Mouse (Mus musculus): ENCODE measurements around the gene Yipf3. TPM values are rescaled to one million over a fixed set of nuclear protein-coding genes. Genes with fewer than 3 reads are reported as not detected.
A peak's percentile ranks its signal among the peaks of the same experiment; 100 is the strongest.

The Yipf3 gene
- polyA plus RNA-seq, 1 experiment from 2014 or later, result 58.9 TPM

DNA sequence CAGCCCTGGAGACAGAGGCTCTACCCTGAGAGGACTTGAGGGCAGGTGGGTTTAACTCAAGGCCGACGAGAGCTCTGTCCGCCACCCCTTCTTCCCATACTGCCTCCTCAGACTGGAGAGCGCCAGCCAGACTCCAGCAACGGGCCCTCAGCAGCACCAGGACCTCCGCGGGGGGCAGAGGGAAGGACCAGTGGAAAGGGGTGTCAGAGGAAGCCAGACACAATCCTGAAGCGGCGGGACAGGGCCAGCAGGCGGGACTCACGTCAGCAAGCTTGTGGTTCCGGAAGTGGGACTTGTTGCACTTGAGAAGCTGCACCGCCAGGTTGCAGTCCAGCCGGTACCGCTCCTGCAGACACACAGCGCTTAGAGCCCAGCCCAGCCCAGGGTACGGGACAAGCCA lies 11.8 kb downstream of the Yipf3 start:
- Histone ChIP-seq H3K4me2 (no peak overlapping the region), H3K4me3 (replicated peaks) (no peak overlapping the region), H3K27me3 (peaks cover 16% of the 10 kb centered on the region), H3K9ac (no peak overlapping the region), H3K9me3 (no peaks in the 10 kb centered on the region), H3K36me3 (replicated peaks) (peaks cover 83% of the 10 kb centered on the region), H3K4me1 (peaks cover 7% of the 10 kb centered on the region), H3K27ac (no peak overlapping the region)
- ATAC-seq (ENCODE audit: low FRiP score), result no peak
- 88% methylated on average over 17 of the region's 17 CpGs for WGBS

GRCm38 (mm10) chr17:46262201-46262694 lies 14.4 kb downstream of the Yipf3 start:
- Histone ChIP-seq H3K4me1 (no peaks in the 10 kb centered on the region), H3K9me3 (no peaks in the 10 kb centered on the region), H3K4me2 (no peak overlapping the region), H3K36me3 (replicated peaks) (peaks cover 90% of the 10 kb centered on the region), H3K27ac (no peak overlapping the region), H3K27me3 (no peaks in the 10 kb centered on the region), H3K9ac (no peak overlapping the region), H3K4me3 (replicated peaks) (no peak overlapping the region)
- WGBS, result 86% methylated on average over 5 of the region's 5 CpGs
- no peak for ATAC-seq (ENCODE audit: low FRiP score)

- 89% methylated on average over 12 of the region's 12 CpGs for WGBS
- 0 out of 2 replicates have a peak, but pooled peaks have one; percentile 7 for ATAC-seq (ENCODE audit: low FRiP score)
- Histone ChIP-seq H3K9ac (no peak overlapping the region), H3K4me1 (no peaks in the 10 kb centered on the region), H3K4me3 (replicated peaks) (no peak overlapping the region), H3K27me3 (no peaks in the 10 kb centered on the region), H3K9me3 (no peaks in the 10 kb centered on the region), H3K27ac (no peak overlapping the region), H3K4me2 (no peak overlapping the region), H3K36me3 (replicated peaks) (peaks cover 76% of the 10 kb centered on the region)
Measured at GRCm38 (mm10) chr17:46265502-46265901, 17.6 kb downstream of the Yipf3 start.

DNA sequence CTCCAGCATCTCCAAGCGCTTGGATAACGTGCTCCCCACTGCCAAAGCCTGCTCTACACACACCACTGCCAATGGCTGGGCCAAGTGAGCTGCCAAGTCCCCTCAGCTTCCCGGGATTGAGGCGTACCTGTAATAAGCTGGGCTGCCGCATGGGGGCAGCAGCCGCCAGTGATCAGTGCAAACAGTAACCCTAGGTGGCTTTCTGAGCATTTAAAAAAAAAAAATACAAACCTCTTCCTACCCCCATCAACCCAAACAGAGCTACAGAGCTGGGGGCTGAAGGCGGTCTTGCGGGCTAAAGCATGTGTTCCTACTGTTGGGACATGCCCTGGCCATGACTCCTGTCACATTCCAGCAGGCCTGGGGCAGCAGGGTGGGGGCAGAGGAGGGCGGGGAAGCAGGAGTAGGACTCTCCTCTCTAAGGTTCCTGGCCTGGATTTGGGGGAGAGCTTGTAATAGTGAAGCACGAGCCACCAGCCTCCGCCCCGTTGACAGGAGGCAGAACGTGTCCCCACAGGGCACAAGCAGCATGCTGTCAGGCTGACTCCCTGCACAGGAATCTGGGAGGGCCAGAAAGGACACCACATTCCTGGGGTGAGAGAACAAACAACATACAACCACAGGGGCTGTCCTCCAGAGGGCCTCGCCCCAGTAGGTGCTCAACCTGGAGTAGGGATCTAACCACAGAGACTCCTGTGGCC lies 18.2 kb downstream of the Yipf3 start:
- Histone ChIP-seq H3K4me2 (no peak overlapping the region), H3K4me3 (replicated peaks) (no peak overlapping the region), H3K9me3 (no peaks in the 10 kb centered on the region), H3K27ac (no peak overlapping the region), H3K4me1 (no peaks in the 10 kb centered on the region), H3K36me3 (replicated peaks) (peaks cover 76% of the 10 kb centered on the region), H3K27me3 (no peaks in the 10 kb centered on the region), H3K9ac (no peak overlapping the region)
- ATAC-seq (ENCODE audit: low FRiP score), result peak; percentile 57
- 33% methylated on average over 14 of the region's 14 CpGs for WGBS

DNA sequence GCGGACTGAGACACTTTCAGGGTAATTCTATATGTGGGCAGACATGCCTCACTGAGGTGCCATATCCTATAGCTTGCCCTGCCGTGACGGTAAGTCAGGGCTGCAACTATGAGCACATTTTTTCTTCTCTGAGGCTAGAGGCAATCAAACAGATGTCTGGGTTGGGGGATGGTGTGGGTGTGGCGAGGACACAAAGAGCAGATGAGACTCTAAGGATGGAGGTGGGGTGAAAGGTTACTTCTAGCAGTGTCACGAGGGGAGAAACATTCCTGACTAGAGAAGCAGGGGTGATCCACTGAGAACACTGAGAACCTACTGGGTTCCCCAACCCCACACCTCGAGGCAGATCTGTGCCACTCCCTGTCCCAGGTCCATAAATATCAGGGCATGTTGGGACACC lies 19.1 kb downstream of the Yipf3 start:
- Histone ChIP-seq H3K4me3 (replicated peaks) (no peak overlapping the region), H3K4me2 (no peak overlapping the region), H3K9ac (no peak overlapping the region; the same call in 1 of the 2 replicates), H3K36me3 (replicated peaks) (peaks cover 76% of the 10 kb centered on the region), H3K9me3 (no peaks in the 10 kb centered on the region), H3K4me1 (no peaks in the 10 kb centered on the region), H3K27me3 (no peaks in the 10 kb centered on the region), H3K27ac (no peak overlapping the region)
- ATAC-seq (ENCODE audit: low FRiP score), result no peak
- 81% methylated on average over 6 of the region's 6 CpGs for WGBS

- H3K4me3 ChIP-seq (replicated peaks), result no peak overlapping the region
- no peak overlapping the region for H3K9ac ChIP-seq
- H3K4me2 ChIP-seq, result no peak overlapping the region
- no peaks in the 10 kb centered on the region for H3K4me1 ChIP-seq
- H3K9me3 ChIP-seq, result no peaks in the 10 kb centered on the region
- H3K27me3 ChIP-seq, result no peaks in the 10 kb centered on the region
- 83% methylated on average over 7 of the region's 7 CpGs for WGBS
- H3K27ac ChIP-seq, result no peak overlapping the region
- H3K36me3 ChIP-seq (replicated peaks), result peaks cover 73% of the 10 kb centered on the region
- ATAC-seq (ENCODE audit: low FRiP score), result no peak
Measured at GRCm38 (mm10) chr17:46267511-46267910, 19.6 kb downstream of the Yipf3 start.

DNA sequence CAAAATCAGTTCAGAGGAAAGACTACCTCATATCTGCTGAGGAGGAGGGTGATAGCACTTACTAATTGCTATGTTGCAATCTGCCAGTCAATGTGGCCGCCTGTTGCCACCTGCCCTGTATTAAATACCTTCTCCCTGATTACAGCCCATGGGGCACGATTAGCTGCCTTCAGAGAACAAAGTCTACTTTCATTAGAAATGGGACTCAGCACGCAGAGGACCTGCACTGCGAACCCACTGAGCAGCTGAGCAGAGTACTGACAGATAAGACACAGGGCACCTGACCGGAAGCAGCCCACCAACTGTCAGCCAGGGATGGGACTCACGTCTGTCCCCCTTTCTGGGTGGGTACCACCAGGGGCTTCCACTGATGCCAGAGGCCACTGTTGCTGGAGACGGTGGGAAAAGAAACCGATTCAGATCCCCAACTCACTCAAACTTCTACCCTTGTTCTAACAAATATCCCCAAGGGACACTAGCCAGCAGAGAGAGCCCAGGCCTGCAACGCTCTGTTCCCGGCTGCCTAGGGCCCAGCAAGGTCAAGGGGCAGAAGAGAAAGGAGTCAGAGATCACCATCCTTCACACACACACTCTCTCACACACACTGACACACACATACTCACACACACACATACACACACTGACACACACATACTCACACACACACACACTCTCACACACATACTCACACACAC lies 20.3 kb downstream of the Yipf3 start:
- Histone ChIP-seq H3K4me2 (no peak overlapping the region), H3K4me3 (replicated peaks) (no peak overlapping the region), H3K9ac (no peak overlapping the region), H3K9me3 (no peaks in the 10 kb centered on the region), H3K36me3 (replicated peaks) (peaks cover 70% of the 10 kb centered on the region), H3K27me3 (no peaks in the 10 kb centered on the region), H3K27ac (0 out of 2 replicates have a peak overlapping the region, but pooled peaks have one; percentile 13), H3K4me1 (no peaks in the 10 kb centered on the region)
- 84% methylated on average over 10 of the region's 10 CpGs for WGBS
- ATAC-seq (ENCODE audit: low FRiP score), result no peak

DNA sequence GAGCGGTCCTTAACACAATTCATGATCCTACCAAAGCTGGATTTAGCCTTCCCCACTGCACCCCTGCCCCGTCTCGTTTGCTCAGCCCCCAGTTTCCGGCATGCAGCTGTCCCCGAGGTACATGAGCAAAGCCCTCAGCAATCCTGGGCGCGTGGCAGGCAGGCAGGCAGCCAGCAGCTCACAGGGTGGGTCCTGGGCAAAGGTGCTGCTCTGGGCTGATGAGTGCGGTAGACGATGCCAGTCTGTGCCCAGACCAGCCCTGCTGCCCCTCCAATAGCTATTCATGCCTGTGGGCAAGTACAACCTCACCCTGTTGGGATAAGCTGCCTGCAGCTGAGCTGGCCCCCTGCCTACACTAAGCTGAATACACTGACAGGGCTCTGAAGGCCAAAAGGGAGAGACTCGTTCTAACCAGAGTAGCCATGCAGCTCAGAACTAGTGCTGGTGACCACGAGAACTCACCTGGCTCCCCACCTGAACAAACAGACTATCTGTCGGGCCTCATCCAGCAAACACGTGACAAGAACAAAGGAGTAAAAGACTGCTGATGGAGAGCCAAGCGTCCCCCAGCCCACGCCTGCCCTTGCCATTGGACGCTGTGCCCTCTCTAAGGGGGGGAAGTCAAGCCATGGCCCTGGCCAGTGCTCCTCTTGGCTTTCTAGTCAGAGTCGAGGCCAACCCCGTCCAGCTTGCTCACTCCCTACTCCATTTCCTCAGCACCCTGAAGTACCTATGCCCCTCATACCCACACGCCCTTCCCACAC lies 22.1 kb downstream of the Yipf3 start:
- H3K4me2 ChIP-seq, result no peak overlapping the region
- H3K9ac ChIP-seq, result no peak overlapping the region
- no peak overlapping the region for H3K4me3 ChIP-seq (replicated peaks)
- WGBS, result 93% methylated on average over 19 of the region's 19 CpGs
- no peaks in the 10 kb centered on the region for H3K27me3 ChIP-seq
- H3K9me3 ChIP-seq, result no peaks in the 10 kb centered on the region
- peaks cover 67% of the 10 kb centered on the region for H3K36me3 ChIP-seq (replicated peaks)
- no peaks in the 10 kb centered on the region for H3K4me1 ChIP-seq
- H3K27ac ChIP-seq, result no peak overlapping the region
- ATAC-seq (ENCODE audit: low FRiP score), result no peak

GRCm38 (mm10) chr17:46272058-46272457 lies 24.2 kb downstream of the Yipf3 start:
- no peak overlapping the region for H3K9ac ChIP-seq
- H3K27ac ChIP-seq, result no peak overlapping the region
- ATAC-seq (ENCODE audit: low FRiP score), result no peak
- H3K4me2 ChIP-seq, result no peak overlapping the region
- no peaks in the 10 kb centered on the region for H3K4me1 ChIP-seq
- H3K36me3 ChIP-seq (replicated peaks), result peaks cover 54% of the 10 kb centered on the region
- 90% methylated on average over 2 of the region's 2 CpGs for WGBS
- H3K9me3 ChIP-seq, result no peaks in the 10 kb centered on the region
- no peak overlapping the region for H3K4me3 ChIP-seq (replicated peaks)
- H3K27me3 ChIP-seq, result no peaks in the 10 kb centered on the region

- no peaks in the 10 kb centered on the region for H3K9me3 ChIP-seq
- ATAC-seq (ENCODE audit: low FRiP score), result no peak
- H3K4me2 ChIP-seq, result no peak overlapping the region
- H3K27ac ChIP-seq, result no peak overlapping the region
- WGBS, result 90% methylated on average over 5 of the region's 5 CpGs
- H3K4me1 ChIP-seq, result no peaks in the 10 kb centered on the region
- no peak overlapping the region for H3K4me3 ChIP-seq (replicated peaks)
- H3K9ac ChIP-seq, result no peak overlapping the region
- peaks cover 53% of the 10 kb centered on the region for H3K36me3 ChIP-seq (replicated peaks)
- no peaks in the 10 kb centered on the region for H3K27me3 ChIP-seq
Measured at GRCm38 (mm10) chr17:46272675-46273074, 24.8 kb downstream of the Yipf3 start.

DNA sequence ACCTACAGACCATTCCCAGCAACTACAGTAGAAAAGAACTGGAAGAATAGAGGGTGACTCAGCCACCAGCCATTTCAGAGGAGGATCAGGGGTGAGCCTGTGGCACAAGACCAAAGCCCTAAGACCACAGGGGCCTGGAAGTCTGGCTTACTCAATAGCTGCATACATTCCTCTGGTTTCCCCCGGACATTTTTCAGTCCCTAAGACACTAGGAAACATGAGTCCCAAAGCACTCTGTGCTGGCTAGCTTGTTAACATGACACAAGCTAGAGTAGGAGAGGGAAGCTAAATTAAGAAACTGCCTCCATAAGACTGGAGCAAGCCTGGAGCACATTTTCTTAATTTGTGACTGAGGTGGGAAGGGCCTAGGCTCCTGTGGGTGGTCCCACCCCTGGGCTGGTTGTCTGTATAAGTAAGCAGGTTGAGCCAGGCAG lies 25.9 kb downstream of the Yipf3 start:
- Histone ChIP-seq H3K9ac (no peak overlapping the region), H3K4me1 (no peaks in the 10 kb centered on the region), H3K36me3 (replicated peaks) (peaks cover 64% of the 10 kb centered on the region), H3K9me3 (no peaks in the 10 kb centered on the region), H3K4me3 (replicated peaks) (no peak overlapping the region), H3K27ac (no peak overlapping the region), H3K4me2 (no peak overlapping the region), H3K27me3 (no peaks in the 10 kb centered on the region)
- ATAC-seq (ENCODE audit: low FRiP score), result no peak
- WGBS, result 70% methylated on average over 1 of the region's 1 CpGs

DNA sequence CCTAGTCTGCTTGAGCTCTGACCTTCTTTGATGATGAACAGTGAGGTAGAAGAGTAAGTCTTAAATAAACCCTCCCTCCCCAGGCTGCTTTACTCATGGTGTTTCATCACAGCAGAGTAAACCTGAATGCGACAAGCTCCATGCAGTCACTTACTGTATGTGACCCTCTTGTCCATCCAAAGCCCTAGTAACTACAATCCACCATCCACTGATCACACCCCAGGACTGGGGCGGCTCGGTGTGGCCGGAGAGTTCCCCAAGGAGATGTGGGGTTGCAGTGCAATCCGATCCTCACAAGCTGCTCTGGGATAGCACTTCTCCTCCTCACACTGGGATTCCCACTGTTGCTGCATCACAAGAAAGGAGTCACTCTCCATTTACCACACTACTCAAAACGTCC lies 26.6 kb downstream of the Yipf3 start:
- no peaks in the 10 kb centered on the region for H3K27me3 ChIP-seq
- H3K4me1 ChIP-seq, result no peaks in the 10 kb centered on the region
- ATAC-seq (ENCODE audit: low FRiP score), result no peak
- no peak overlapping the region for H3K4me3 ChIP-seq (replicated peaks)
- H3K27ac ChIP-seq, result no peak overlapping the region
- no peak overlapping the region for H3K4me2 ChIP-seq
- peaks cover 68% of the 10 kb centered on the region for H3K36me3 ChIP-seq (replicated peaks)
- H3K9me3 ChIP-seq, result no peaks in the 10 kb centered on the region
- 81% methylated on average over 6 of the region's 6 CpGs for WGBS
- 0 out of 2 replicates have a peak overlapping the region, but pooled peaks have one; percentile 25 for H3K9ac ChIP-seq
